24 mouse cellular contexts compared by ENCODE assay signal in genomic region chr6:125236341-125236740, GRCm38 (mm10). TPM values are rescaled to one million over a fixed set of nuclear protein-coding genes. Genes with fewer than 3 reads are reported as not detected.
DNase-seq lines count a peak whose midpoint lies in the region; ATAC-seq and TF ChIP-seq lines count a peak whose summit lies in the region.
"Had no signal": no experiment of that assay in that cellular context is flagged by ENCODE, and none has a peak within 500 bp of the region (broad histone marks: within the 10 kb centered on the region; RNA-seq: fewer than 3 reads in every experiment).

No protein-coding gene starts in this region.

- no peak for ATAC-seq in embryonic facial prominence, embryonic 13.5 days (ENCODE audit: insufficient number of reproducible peaks, insufficient read depth, low FRiP score, low TSS enrichment, low read depth)
- no peak for ATAC-seq in liver, embryonic 12.5 days

- H3K36me3 ChIP-seq in embryonic facial prominence, embryonic 13.5 days, result no peaks in the 10 kb centered on the region
- H3K36me3 ChIP-seq in embryonic facial prominence, embryonic 10.5 days (replicated peaks), result no peaks in the 10 kb centered on the region
- no peaks in the 10 kb centered on the region for H3K36me3 ChIP-seq in liver, embryonic 12.5 days
- H3K36me3 ChIP-seq in spleen, adult 2 months (ENCODE audit: control insufficient read depth, insufficient read depth, low read length), result 0 out of 2 replicates have a peak, but pooled peaks cover 2% of the 10 kb centered on the region
- H3K36me3 ChIP-seq: hindbrain, embryonic 13.5 days; kidney, embryonic 15.5 days; midbrain, embryonic 12.5 days; stomach, embryonic 15.5 days had no signal

- TF ChIP-seq POLR2A in spleen, adult 2 months (IDR thresholded peaks at IDR 0.05; ENCODE audit: low read depth, low read length), result no peak

- no peak for DNase-seq in embryonic facial prominence, embryonic 10.5 days (ENCODE audit: low spot score)
- DNase-seq in liver, result no peak
- DNase-seq in spleen, adult 2 months (ENCODE audit: low read depth in 1 of 2, low spot score in 2 of 2), result no peak
- no peak for DNase-seq in spleen, postnatal 14 days (ENCODE audit: low spot score in 2 of 2)
- DNase-seq in thymus, postnatal 36 days, result peak; percentile 67
- no peak for DNase-seq in embryo, embryonic 10.5 days (ENCODE audit: low spot score)
- DNase-seq: adrenal gland, postnatal 10 days; cerebellum, adult 2 months; cerebellum, postnatal 36 days; heart, postnatal 36 days; kidney, adult 11 months; kidney, postnatal 36 days; layer of hippocampus, postnatal 36 days; lung, embryonic 14.5 days; lung, postnatal 4 days; right cerebral cortex, postnatal 25 days had no signal

- H3K4me2 ChIP-seq in embryonic facial prominence, embryonic 13.5 days, result no peak overlapping the region
- H3K4me2 ChIP-seq in liver, embryonic 12.5 days, result no peak overlapping the region
- H3K4me2 ChIP-seq: heart, embryonic 11.5 days; hindbrain, embryonic 13.5 days; kidney, embryonic 15.5 days; lung, embryonic 14.5 days; midbrain, embryonic 12.5 days; stomach, embryonic 15.5 days had no signal

- H3K9ac ChIP-seq in embryonic facial prominence, embryonic 13.5 days, result 0 out of 2 replicates have a peak overlapping the region, but pooled peaks have one; percentile 41
- H3K9ac ChIP-seq in liver, embryonic 12.5 days, result no peak overlapping the region
- H3K9ac ChIP-seq: kidney, embryonic 15.5 days; liver, embryonic 14.5 days; lung, embryonic 14.5 days; midbrain, embryonic 12.5 days; stomach, embryonic 15.5 days had no signal

- no peaks in the 10 kb centered on the region for H3K9me3 ChIP-seq in embryonic facial prominence, embryonic 13.5 days
- no peaks in the 10 kb centered on the region for H3K9me3 ChIP-seq in embryonic facial prominence, embryonic 10.5 days
- H3K9me3 ChIP-seq in liver, embryonic 12.5 days (replicated peaks), result no peaks in the 10 kb centered on the region
- H3K9me3 ChIP-seq: hindbrain, embryonic 13.5 days; kidney, embryonic 15.5 days; midbrain, embryonic 12.5 days; stomach, embryonic 15.5 days had no signal

- no peak for TF ChIP-seq CTCF in spleen, adult 2 months (IDR thresholded peaks at IDR 0.05; ENCODE audit: extremely low read depth, insufficient read depth, insufficient read length, insufficient replicate concordance)

- no peak overlapping the region for H3K4me3 ChIP-seq in embryonic facial prominence, embryonic 13.5 days
- no peak overlapping the region for H3K4me3 ChIP-seq in embryonic facial prominence, embryonic 10.5 days
- H3K4me3 ChIP-seq in liver, embryonic 12.5 days, result no peak overlapping the region
- peak overlapping the region; percentile 63 for H3K4me3 ChIP-seq in spleen, adult 2 months (ENCODE audit: extremely low read depth, insufficient read depth, insufficient read length)
- H3K4me3 ChIP-seq: hindbrain, embryonic 13.5 days; kidney, embryonic 15.5 days; midbrain, embryonic 12.5 days; stomach, embryonic 15.5 days had no signal

- peaks cover 16% of the 10 kb centered on the region for H3K4me1 ChIP-seq in embryonic facial prominence, embryonic 13.5 days
- peaks cover 32% of the 10 kb centered on the region for H3K4me1 ChIP-seq in embryonic facial prominence, embryonic 10.5 days
- H3K4me1 ChIP-seq in liver, embryonic 12.5 days, result peaks cover 32% of the 10 kb centered on the region
- H3K4me1 ChIP-seq in spleen, adult 2 months (ENCODE audit: control insufficient read depth, insufficient read depth, insufficient read length), result peaks cover 12% of the 10 kb centered on the region; the same call in 1 of the 2 replicates

- H3K27me3 ChIP-seq in embryonic facial prominence, embryonic 13.5 days, result no peaks in the 10 kb centered on the region
- H3K27me3 ChIP-seq in embryonic facial prominence, embryonic 10.5 days (replicated peaks; ENCODE audit: low read depth, poor library complexity, severe bottlenecking), result no peaks in the 10 kb centered on the region
- no peaks in the 10 kb centered on the region for H3K27me3 ChIP-seq in liver, embryonic 12.5 days (replicated peaks)
- H3K27me3 ChIP-seq in spleen, adult 2 months (ENCODE audit: control insufficient read depth, insufficient read depth, low read length), result no peaks in the 10 kb centered on the region
- H3K27me3 ChIP-seq: kidney, embryonic 15.5 days; midbrain, embryonic 12.5 days; stomach, embryonic 15.5 days had no signal

- 63% methylated on average over 6 of the region's 6 CpGs for WGBS in embryonic facial prominence, embryonic 13.5 days
- WGBS in embryonic facial prominence, embryonic 10.5 days, result 62% methylated on average over 6 of the region's 6 CpGs
- WGBS in liver, embryonic 12.5 days (ENCODE audit: insufficient replicate concordance), result 81% methylated on average over 6 of the region's 6 CpGs
- WGBS in spleen, adult 2 months, result 22% methylated on average over 6 of the region's 6 CpGs

- H3K27ac ChIP-seq in embryonic facial prominence, embryonic 13.5 days, result no peak overlapping the region
- H3K27ac ChIP-seq in embryonic facial prominence, embryonic 10.5 days (replicated peaks), result no peak overlapping the region
- 0 out of 2 replicates have a peak overlapping the region, but pooled peaks have one; percentile 14 for H3K27ac ChIP-seq in liver, embryonic 12.5 days
- H3K27ac ChIP-seq in spleen, adult 2 months (ENCODE audit: insufficient read depth, low read length), result peak overlapping the region; percentile 94
- H3K27ac ChIP-seq: hindbrain, embryonic 13.5 days; kidney, embryonic 15.5 days; liver, embryonic 14.5 days; midbrain, embryonic 12.5 days; stomach, embryonic 15.5 days had no signal

RNA-seq across cellular contexts. Expression of gene Cd27, which starts 0.5 kb away (rescaled TPM):
- 1.7 and 2.8 TPM in 2 replicates for polyA plus RNA-seq in embryonic facial prominence, embryonic 13.5 days (2015; fragmentation: Nextera tagmentation; extraction: Ambion mirVana)
- polyA plus RNA-seq in embryonic facial prominence, embryonic 10.5 days (2016; fragmentation: Nextera tagmentation; extraction: Ambion mirVana), result 0.95 and 0.98 TPM in 2 replicates
- 2.6 and 3.2 TPM in 2 replicates for polyA plus RNA-seq in liver, embryonic 12.5 days (2016; fragmentation: Nextera tagmentation; extraction: Ambion mirVana)
- polyA plus RNA-seq in spleen, adult 2 months (2012; rRNA removed), result 87.3 and 98.7 TPM in 2 replicates
- polyA plus RNA-seq: cerebellum, adult 2 months had no signal

RNA-seq across cellular contexts. Expression of gene Tapbpl, which starts 4.7 kb away (rescaled TPM):
- 2.8 and 3.5 TPM in 2 replicates for polyA plus RNA-seq in embryonic facial prominence, embryonic 13.5 days (2015; fragmentation: Nextera tagmentation; extraction: Ambion mirVana)
- 0.98 and 1.6 TPM in 2 replicates for polyA plus RNA-seq in embryonic facial prominence, embryonic 10.5 days (2016; fragmentation: Nextera tagmentation; extraction: Ambion mirVana)
- 3.8 and 4.0 TPM in 2 replicates for polyA plus RNA-seq in liver, embryonic 12.5 days (2016; fragmentation: Nextera tagmentation; extraction: Ambion mirVana)
- 24.4 and 38.0 TPM in 2 replicates for polyA plus RNA-seq in spleen, adult 2 months (2012; rRNA removed)

RNA-seq across cellular contexts. Expression of gene Vamp1, which starts 21.0 kb away (rescaled TPM):
- polyA plus RNA-seq in embryonic facial prominence, embryonic 13.5 days (2015; fragmentation: Nextera tagmentation; extraction: Ambion mirVana), result 4.3 and 4.4 TPM in 2 replicates
- polyA plus RNA-seq in embryonic facial prominence, embryonic 10.5 days (2016; fragmentation: Nextera tagmentation; extraction: Ambion mirVana), result 2.6 and 3.1 TPM in 2 replicates
- polyA plus RNA-seq in liver, embryonic 12.5 days (2016; fragmentation: Nextera tagmentation; extraction: Ambion mirVana), result 2.3 and 2.6 TPM in 2 replicates
- polyA plus RNA-seq in spleen, adult 2 months (2012; rRNA removed), result 41.7 and 46.8 TPM in 2 replicates

RNA-seq across cellular contexts. Expression of gene Mrpl51, which starts 44.7 kb away (rescaled TPM):
- polyA plus RNA-seq in embryonic facial prominence, embryonic 13.5 days (2015; fragmentation: Nextera tagmentation; extraction: Ambion mirVana), result 216 and 218 TPM in 2 replicates
- 207 and 214 TPM in 2 replicates for polyA plus RNA-seq in embryonic facial prominence, embryonic 10.5 days (2016; fragmentation: Nextera tagmentation; extraction: Ambion mirVana)
- polyA plus RNA-seq in liver, embryonic 12.5 days (2016; fragmentation: Nextera tagmentation; extraction: Ambion mirVana), result 211 and 222 TPM in 2 replicates
- polyA plus RNA-seq in spleen, adult 2 months (2012; rRNA removed), result 21.2 and 29.4 TPM in 2 replicates

RNA-seq across cellular contexts. Expression of gene Ncapd2, which starts 44.8 kb away (rescaled TPM):
- 150 and 163 TPM in 2 replicates for polyA plus RNA-seq in embryonic facial prominence, embryonic 13.5 days (2015; fragmentation: Nextera tagmentation; extraction: Ambion mirVana)
- 261 and 263 TPM in 2 replicates for polyA plus RNA-seq in embryonic facial prominence, embryonic 10.5 days (2016; fragmentation: Nextera tagmentation; extraction: Ambion mirVana)
- 132 and 138 TPM in 2 replicates for polyA plus RNA-seq in liver, embryonic 12.5 days (2016; fragmentation: Nextera tagmentation; extraction: Ambion mirVana)
- polyA plus RNA-seq in spleen, adult 2 months (2012; rRNA removed), result 84.6 and 110 TPM in 2 replicates

Comparison
In these comparisons a context has a peak if more than half of its experiments do, and no peak if none do; other contexts are left out.
1. H3K27ac ChIP-seq: peak in liver, embryonic 12.5 days (single experiment) and spleen, adult 2 months (single experiment); none in embryonic facial prominence, embryonic 13.5 days (single experiment) and embryonic facial prominence, embryonic 10.5 days (single experiment).
2. DNase-seq: peak in thymus, postnatal 36 days (2 of 2); none in embryonic facial prominence, embryonic 10.5 days (single experiment), liver (single experiment), spleen, adult 2 months (0 of 2), spleen, postnatal 14 days (0 of 2) and embryo, embryonic 10.5 days (single experiment).
3. RNA of gene Cd27, which starts 0.5 kb away (polyA plus RNA-seq): 87.3 to 98.7 TPM in spleen, adult 2 months; 2.6 to 3.2 TPM in liver, embryonic 12.5 days, 1.7 to 2.8 TPM in embryonic facial prominence, embryonic 13.5 days and 0.95 to 0.98 TPM in embryonic facial prominence, embryonic 10.5 days; every median in the first group is over 10 times any median in the second.